Mouse (Mus musculus): ENCODE data around the gene Gcm1.
A peak's percentile ranks its signal among the peaks of the same experiment; 100 is the strongest.

GRCm38 (mm10) chr9:78105501-78105932 lies 53.8 kb downstream of the Gcm1 start:
- TF ChIP-seq GATA1 (IDR thresholded peaks at IDR 0.05; ENCODE audit: borderline replicate concordance, low read length) (no peak), CTCF (IDR thresholded peaks at IDR 0.05; ENCODE audit: low read depth, low read length) (no peak), POLR2AphosphoS5 (IDR thresholded peaks at IDR 0.05; ENCODE audit: insufficient replicate concordance, low read depth, low read length) (no peak), TAL1 (conservative IDR thresholded peaks at IDR 0.05; ENCODE audit: low read depth, low read length) (peak; percentile 79), GATA2 (IDR thresholded peaks at IDR 0.05; ENCODE audit: borderline replicate concordance, low read depth, low read length) (no peak)
